Mouse (Mus musculus) testis, postnatal 14 days (tissue): ENCODE results near the gene Crcp.

Experiments used
- DNase-seq: peaks from one replicate; pipeline ENCODE4 v3.0.0; 2021; ENCODE audit warnings: low spot score

Crcp gene

DNA sequence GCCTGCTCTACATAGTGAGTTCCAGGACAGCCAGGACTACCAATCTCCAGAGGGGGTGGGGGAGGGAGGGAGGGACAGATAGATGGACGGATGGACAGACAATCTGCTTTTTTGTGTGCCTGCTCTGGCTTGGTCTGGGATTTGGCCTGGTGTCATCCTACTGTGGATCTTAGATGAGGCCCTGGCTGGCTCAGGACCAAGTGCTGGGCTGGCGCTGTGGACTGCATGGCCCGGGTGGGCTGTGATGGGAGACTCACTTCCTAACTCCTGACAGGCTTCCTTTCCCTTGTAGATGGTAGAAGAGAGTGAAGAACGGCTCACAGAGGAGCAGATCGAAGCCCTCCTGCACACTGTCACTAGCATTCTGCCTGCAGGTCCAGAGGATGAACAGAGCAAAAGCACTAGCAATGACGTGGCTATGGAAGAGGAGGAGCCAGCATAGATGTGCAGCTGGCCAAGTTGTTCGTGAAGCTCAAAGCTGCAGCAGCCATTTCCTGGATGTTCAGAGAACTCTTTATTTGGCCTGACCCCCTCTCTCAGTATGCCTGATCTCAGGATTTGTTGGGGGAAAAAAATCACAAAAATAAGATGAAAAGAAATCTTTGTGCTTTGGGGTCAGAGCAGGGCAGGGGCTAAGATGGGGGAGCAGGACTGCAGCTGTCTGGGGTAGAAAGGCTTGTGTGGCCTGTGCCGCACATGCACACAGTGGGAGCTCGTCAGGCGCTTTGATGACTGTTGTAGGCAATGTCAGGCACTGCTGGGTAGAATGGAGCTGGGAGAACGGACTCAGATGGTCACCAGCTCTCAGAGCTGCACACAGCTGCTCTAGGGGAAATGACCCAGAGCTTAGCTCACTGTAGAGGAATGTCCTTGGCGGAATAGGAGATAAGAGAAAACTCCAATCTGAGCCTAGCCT lies 30.6 kb downstream of the Crcp start:
- DNase-seq: no peak

DNA sequence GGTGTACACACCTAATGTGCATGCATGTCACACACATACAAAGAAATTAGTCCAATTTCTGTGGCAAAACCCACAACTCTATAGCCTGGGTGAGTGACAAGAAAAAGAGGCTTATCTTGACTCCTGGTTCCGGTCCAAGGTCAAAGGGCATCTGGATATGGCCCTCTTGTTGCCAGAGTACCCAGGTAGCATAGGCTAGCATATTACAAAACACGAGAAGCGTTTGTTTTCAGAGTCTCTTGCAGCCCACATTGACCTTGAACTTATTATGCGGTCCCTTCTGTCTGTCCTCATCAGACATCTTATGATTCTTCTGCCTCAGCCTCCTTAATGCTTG lies 31.2 kb downstream of the Crcp start:
- no peak for DNase-seq

GRCm38 (mm10) chr5:130062096-130062495 lies 33.0 kb downstream of the Crcp start:
- no peak for DNase-seq

DNA sequence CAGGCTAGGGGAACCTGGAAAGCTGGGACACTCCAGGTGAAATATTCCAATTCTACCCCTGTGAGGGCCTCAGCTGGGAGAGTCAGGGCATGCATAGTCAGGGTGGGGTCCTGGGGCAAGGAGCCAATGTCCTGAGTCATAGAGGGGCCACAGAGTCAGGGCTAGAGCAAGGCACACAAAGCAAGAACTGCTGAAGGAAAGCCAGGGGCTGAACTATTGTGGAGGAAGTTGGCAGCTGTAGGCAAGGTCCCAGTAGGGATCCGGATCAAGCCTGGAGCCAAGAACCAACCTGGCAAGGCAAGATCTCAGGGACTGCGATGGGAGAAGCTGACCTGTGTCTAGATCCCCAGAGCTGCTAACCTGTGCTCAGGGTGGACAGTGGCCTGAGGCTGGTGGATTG lies 34.7 kb downstream of the Crcp start:
- DNase-seq: no peak

DNA sequence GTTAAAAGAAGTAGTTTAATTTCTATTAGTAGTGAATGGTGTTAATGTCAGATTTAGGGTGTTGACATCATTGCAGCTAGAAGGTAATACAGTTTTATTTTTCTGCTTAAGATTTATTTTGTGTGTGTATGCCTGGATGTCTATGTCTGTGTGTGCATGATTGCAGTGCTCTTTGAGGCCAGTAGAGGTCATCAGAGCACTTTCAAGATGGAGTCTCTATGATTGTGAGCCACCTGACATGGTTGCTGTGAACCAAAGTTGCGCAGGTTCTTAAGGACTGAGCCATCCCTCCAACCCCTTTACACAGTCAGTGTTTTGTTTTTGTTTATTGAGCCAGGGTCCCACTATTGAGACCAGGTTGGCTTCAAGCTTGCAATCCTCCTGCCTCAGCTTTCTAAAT lies 36.5 kb downstream of the Crcp start:
- no peak for DNase-seq

- DNase-seq: no peak
These were observed 38.8 kb downstream of the Crcp start for GRCm38 (mm10) chr5:130067841-130068264.

DNA sequence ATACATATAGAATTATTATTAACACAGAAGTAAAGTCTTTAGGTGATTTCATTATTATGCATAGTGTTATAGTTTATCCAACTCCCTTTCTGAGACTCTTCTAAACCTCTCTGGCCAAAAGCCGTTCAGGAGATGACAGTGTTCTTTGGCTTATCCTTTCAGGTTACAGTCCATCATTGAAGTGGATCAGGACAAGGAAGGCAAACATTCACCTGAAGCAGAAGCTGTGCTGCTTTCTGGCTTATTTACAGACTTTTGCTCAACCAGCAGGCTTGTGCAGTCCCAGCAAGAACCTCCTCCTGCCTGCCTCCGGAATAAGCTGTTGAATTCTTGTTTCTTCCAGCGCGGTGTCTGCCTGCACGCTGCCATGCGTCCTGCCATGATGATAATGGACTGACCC lies 43.9 kb downstream of the Crcp start, which contains the start of gene Tpst1:
Gene Tpst1 (plus strand): TSS at position 301 of the 400 bp plus-strand sequence.
- no peak for DNase-seq

- no peak for DNase-seq
These were observed 45.4 kb downstream of the Crcp start for GRCm38 (mm10) chr5:130074491-130074890.

DNA sequence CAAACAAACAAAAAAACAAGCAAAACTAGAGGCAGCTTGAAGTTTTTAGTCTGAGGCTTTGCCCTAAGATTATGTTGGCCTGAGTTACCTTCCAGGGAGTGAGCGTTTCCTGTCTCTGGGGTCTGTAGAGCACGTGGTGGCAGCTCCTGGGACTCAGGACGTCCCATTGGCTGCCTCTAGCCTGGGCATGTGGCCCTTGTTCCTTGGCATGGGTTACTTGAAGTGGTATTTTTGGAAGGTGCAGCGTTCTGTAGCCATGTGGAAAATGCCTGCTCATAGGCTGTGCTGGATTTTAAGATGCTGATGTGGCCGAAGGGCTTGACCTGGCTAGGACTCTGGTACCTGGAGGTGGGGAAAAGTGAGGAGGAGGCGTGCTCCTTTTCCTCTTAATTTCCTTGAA lies 47.3 kb downstream of the Crcp start:
- DNase-seq: no peak

GRCm38 (mm10) chr5:130078096-130078833 lies 49.2 kb downstream of the Crcp start:
- DNase-seq: no peak

DNA sequence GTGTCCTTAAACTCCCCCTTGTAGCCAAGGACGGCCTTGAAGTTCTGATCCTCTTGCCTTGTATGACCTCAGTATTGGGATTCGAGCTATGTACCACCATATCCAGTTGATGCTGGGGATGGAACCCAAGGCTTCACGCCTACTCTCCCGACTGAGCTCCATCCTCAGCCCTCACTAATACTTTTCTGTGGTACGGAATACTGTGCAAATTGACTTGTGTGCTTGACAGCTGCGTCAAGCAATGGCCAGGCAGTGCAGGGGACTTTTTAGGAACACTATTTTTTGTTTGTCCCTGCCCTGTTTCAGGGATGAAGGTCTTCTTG lies 49.7 kb downstream of the Crcp start:
- DNase-seq: peak; percentile 35

- DNase-seq: peak; percentile 93
These were observed 50.3 kb downstream of the Crcp start for GRCm38 (mm10) chr5:130079202-130080050.

DNA sequence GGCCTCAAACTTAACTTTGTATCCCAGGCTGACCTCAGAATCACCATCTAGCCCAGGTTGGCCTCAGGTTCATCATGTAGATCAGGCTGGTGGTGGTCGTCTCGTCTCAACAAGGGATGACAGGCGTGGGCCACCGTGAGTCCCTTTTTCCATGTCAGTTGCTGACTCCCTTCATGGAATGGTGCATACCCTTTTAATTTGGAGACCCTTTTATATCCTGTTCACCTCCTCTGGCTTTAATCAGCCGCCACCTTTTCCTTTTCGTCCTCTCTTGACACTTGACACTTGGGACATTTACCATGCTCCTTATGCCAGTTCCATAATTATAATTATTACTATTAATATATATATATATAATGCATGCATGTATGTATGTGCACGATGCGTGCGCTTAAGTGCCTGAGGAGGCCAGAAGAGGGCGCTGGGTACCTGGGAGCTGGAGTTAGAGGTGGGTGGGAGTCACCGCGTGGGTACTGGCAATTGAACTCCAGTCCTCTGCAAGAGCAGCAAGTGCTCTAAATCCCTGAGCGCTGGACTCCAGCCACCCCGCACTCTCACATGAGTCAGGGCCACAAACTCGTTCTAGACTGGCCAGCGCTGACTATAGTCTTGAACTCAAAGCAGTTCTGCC lies 51.1 kb downstream of the Crcp start:
- no peak for DNase-seq

- no peak for DNase-seq
These were observed 52.2 kb downstream of the Crcp start for GRCm38 (mm10) chr5:130081181-130081881.

- no peak for DNase-seq
These were observed 53.3 kb downstream of the Crcp start for GRCm38 (mm10) chr5:130082431-130082830.

DNA sequence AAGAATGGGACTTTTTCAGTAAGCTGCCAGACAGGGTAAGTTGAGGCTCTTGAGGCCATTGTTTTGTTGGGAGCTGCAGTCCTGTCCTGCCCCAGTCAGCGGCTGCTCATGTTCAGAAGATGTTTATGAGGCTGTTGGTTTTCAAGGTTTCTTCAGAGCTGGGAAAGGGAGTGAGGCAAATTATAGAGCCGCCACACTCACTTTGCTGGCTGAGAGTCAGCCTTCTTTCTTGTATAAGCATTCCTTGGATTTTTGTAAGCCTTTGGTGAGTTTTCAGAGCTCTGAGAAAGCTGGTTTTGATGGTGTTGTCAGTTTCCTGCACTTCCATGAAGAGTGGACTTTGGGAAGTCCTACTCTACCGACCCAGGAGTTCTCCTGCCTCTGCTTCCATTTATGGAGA lies 55.2 kb downstream of the Crcp start:
- no peak for DNase-seq

DNA sequence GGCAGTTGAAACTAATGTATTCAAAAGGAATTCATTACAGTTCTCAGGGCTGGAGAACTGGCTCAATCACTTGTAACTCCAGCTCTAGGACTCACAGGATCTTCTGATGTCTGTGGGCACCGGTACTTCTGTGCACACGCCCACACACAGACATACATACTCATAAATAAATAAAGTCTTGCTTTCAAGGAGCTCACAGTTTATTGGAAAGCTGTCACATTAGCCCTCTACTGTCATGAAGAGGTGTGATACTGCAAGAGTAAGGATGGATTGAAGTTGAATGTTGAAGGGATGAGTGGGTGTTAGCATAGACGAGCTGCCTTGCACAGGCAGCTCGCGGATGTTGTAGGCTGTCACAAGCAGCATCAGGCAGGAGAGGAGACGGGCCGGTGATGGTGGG lies 58.9 kb downstream of the Crcp start:
- DNase-seq: no peak

DNA sequence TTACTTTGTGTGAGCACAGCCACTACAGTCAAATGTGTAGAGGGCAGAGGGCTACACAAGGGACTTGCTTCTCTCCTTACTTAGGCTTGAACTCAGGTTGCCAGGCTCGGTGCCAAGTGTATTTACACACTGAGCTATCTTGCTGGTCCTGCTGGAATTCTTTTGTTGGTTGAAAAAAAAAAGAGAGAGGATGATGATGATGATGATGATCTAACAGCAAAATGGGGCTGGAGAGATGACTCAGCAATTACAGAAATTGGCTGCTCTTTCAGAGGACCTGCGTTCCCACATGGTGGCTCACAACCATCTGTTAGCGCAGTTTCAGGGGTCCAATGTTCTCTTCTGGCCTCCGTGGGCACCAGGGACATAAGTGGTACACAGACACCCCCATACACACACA lies 59.5 kb downstream of the Crcp start:
- DNase-seq: no peak

GRCm38 (mm10) chr5:130089177-130089576 lies 60.1 kb downstream of the Crcp start:
- no peak for DNase-seq

GRCm38 (mm10) chr5:130089626-130090393 lies 60.7 kb downstream of the Crcp start:
- DNase-seq: no peak

DNA sequence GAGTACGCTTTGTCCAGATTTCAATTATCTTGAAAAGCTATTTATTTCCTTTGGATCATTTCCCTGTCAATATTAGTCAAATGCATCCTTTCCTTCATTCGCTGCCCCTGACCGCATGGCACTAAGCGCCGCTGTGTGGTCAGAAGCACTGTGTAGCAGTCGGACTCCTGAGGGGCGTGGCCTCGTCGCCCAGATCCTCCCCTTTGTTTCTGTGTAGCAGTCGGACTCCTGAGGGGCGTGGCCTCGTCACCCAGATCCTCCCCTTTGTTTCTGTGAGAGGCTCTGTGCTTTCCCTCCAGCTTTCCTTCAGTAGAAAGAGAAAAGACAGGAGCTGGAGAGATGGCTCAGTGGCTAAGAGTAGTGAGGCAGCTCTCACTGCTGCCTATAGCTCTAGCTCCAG lies 67.7 kb downstream of the Crcp start:
- DNase-seq: peak; percentile 51
